Mouse (Mus musculus) olfactory bulb, adult 2 months (tissue): ENCODE results near the gene Cdkn1b.

ENCODE experiments used
- CTCF ChIP-seq: fragments of 200-500 bp; IDR thresholded peaks from 2 replicates; pipeline ENCODE4 v1.5.1; 2012; ENCODE audit warnings: low read depth, mild to moderate bottlenecking, low read length, moderate library complexity; ENCODE audit not compliant: insufficient read depth
- POLR2A ChIP-seq: fragments of 200-500 bp; IDR thresholded peaks from 2 replicates; pipeline ENCODE4 v1.6.1; 2012; ENCODE audit warnings: mild to moderate bottlenecking, low read depth, low read length, moderate library complexity; ENCODE audit not compliant: insufficient read depth

- TF ChIP-seq CTCF (no peak), POLR2A (peak; percentile 68; the same call in 1 of the 2 replicates)
Observed at GRCm38 (mm10) chr6:134887711-134888449, 32.3 kb upstream of the Cdkn1b start.
